Mouse (Mus musculus) heart, embryonic 14.5 days (tissue): Measurements from ENCODE around the gene Trpc4ap. TPM values are rescaled to one million over a fixed set of nuclear protein-coding genes. Genes with fewer than 3 reads are reported as not detected.

Experiments
- ATAC-seq: fragments of 200-750 bp; cut with Nextera tagmentation; 2 replicates; pipeline ENCODE4 v1.8.0; 2017; ENCODE audit warnings: low read depth, moderate TSS enrichment; ENCODE audit not compliant: insufficient number of reproducible peaks, insufficient read depth, low FRiP score
- H3K27ac ChIP-seq, 2 experiments: fragments of 200-500 bp in 1 of 2; fragments of 300-500 bp in 1 of 2; sonication (generic) in 1 of 2; replicated peaks in 1 of 2; 2 replicates each; pipeline ENCODE4 v1.5.1; 2012 to 2014; ENCODE audit warnings: low read depth in 2 of 2, low read length in 2 of 2, control low read depth in 1 of 2, mild to moderate bottlenecking in 1 of 2, mixed read lengths in 1 of 2; ENCODE audit not compliant: control insufficient read depth in 1 of 2, insufficient read depth in 1 of 2
- H3K27me3 ChIP-seq: fragments of 300-500 bp; sonication (generic); 2 replicates; pipeline ENCODE4 v1.6.1; 2014; ENCODE audit warnings: mild to moderate bottlenecking, low read length, control low read depth; ENCODE audit not compliant: control insufficient read depth, insufficient read depth
- H3K36me3 ChIP-seq: fragments of 300-500 bp; sonication (generic); 2 replicates; pipeline ENCODE4 v1.6.1; 2014; ENCODE audit warnings: mild to moderate bottlenecking, control low read depth, low read length, mixed read lengths; ENCODE audit not compliant: control insufficient read depth, insufficient read depth
- H3K4me1 ChIP-seq, 2 experiments: fragments of 200-500 bp in 1 of 2; fragments of 300-500 bp in 1 of 2; sonication (generic) in 1 of 2; 2 replicates each; pipeline ENCODE4 v1.6.1; 2012 to 2014; ENCODE audit warnings: low read length in 2 of 2, control low read depth in 1 of 2, mixed read lengths in 1 of 2; ENCODE audit not compliant: control insufficient read depth in 2 of 2, insufficient read depth in 2 of 2
- H3K4me2 ChIP-seq: fragments of 300-500 bp; sonication (generic); 2 replicates; pipeline ENCODE4 v1.6.1; 2014; ENCODE audit warnings: mild to moderate bottlenecking, low read length
- H3K4me3 ChIP-seq, 2 experiments: fragments of 200-500 bp in 1 of 2; fragments of 300-500 bp in 1 of 2; sonication (generic) in 1 of 2; 2 replicates each; pipeline ENCODE4 v1.5.1; 2012 to 2014; ENCODE audit warnings: low read length in 2 of 2, mild to moderate bottlenecking in 2 of 2, control low read depth in 1 of 2, low read depth in 1 of 2, moderate library complexity in 1 of 2; ENCODE audit not compliant: control insufficient read depth in 1 of 2, insufficient read depth in 1 of 2
- H3K9ac ChIP-seq: fragments of 300-500 bp; sonication (generic); 2 replicates; pipeline ENCODE4 v1.6.1; 2014; ENCODE audit warnings: mild to moderate bottlenecking, low read length
- H3K9me3 ChIP-seq: fragments of 300-500 bp; sonication (generic); 2 replicates; pipeline ENCODE4 v1.6.1; 2016; ENCODE audit warnings: low read length, control low read depth; ENCODE audit not compliant: control insufficient read depth
- WGBS: fragments of 180-500 bp; shearing (Covaris S2); extraction: QIAGEN DNeasy Blood & Tissue Kit; methylation state at CpG from one replicate; pipeline ENCODE4 v1.1.7; 2014; 5-methylcytosine and 5-hydroxymethylcytosine counted together
- polyA plus RNA-seq: library from polyadenylated mRNA; unstranded; fragments of >200 nt; fragmentation: Nextera tagmentation; extraction: Ambion mirVana; gene quantifications from 2 replicates; pipeline ENCODE4 v1.2.1, GENCODE M21; 2014

Trpc4ap gene
- polyA plus RNA-seq, 1 experiment from 2014 or later: 108 TPM

GRCm38 (mm10) chr2:155663910-155664460 lies 28.2 kb downstream of the Trpc4ap start:
- 80% methylated on average over 6 of the region's 6 CpGs for WGBS
- H3K9ac ChIP-seq: no peak overlapping the region

GRCm38 (mm10) chr2:155663097-155663496 lies 29.1 kb downstream of the Trpc4ap start:
- Histone ChIP-seq H3K27ac (no peak overlapping the region), H3K9ac (no peak overlapping the region), H3K9me3 (no peaks in the 10 kb centered on the region), H3K4me3 (no peak overlapping the region), H3K4me1 (no peaks in the 10 kb centered on the region), H3K27me3 (no peaks in the 10 kb centered on the region), H3K4me2 (no peak overlapping the region), H3K36me3 (peaks cover 88% of the 10 kb centered on the region)
- WGBS: 24% methylated on average over 5 of the region's 5 CpGs
- ATAC-seq: no peak

More at GRCm38 (mm10) chr2:155663910-155664460, 28.2 kb downstream of the Trpc4ap start:
- Histone ChIP-seq H3K4me1 (no peaks in the 10 kb centered on the region), H3K9me3 (no peaks in the 10 kb centered on the region), H3K4me2 (no peak overlapping the region), H3K4me3 (no peak overlapping the region), H3K27me3 (no peaks in the 10 kb centered on the region), H3K36me3 (peaks cover 87% of the 10 kb centered on the region), H3K27ac (no peak overlapping the region)
- no peak for ATAC-seq

GRCm38 (mm10) chr2:155662390-155662789 lies 29.8 kb downstream of the Trpc4ap start:
- Histone ChIP-seq H3K9me3 (no peaks in the 10 kb centered on the region), H3K36me3 (peaks cover 88% of the 10 kb centered on the region), H3K4me2 (no peak overlapping the region), H3K27ac (no peak overlapping the region), H3K4me3 (no peak overlapping the region), H3K4me1 (no peaks in the 10 kb centered on the region), H3K27me3 (no peaks in the 10 kb centered on the region), H3K9ac (no peak overlapping the region)
- WGBS: 91% methylated on average over 5 of the region's 5 CpGs
- no peak for ATAC-seq

- H3K27ac ChIP-seq: no peak overlapping the region
- no peaks in the 10 kb centered on the region for H3K27me3 ChIP-seq
- no peak overlapping the region for H3K4me3 ChIP-seq
- peaks cover 96% of the 10 kb centered on the region for H3K36me3 ChIP-seq
- H3K9me3 ChIP-seq: no peaks in the 10 kb centered on the region
- no peak overlapping the region for H3K4me2 ChIP-seq
- WGBS: 90% methylated on average over 6 of the region's 6 CpGs
- no peak for ATAC-seq
- no peak overlapping the region for H3K9ac ChIP-seq
- no peaks in the 10 kb centered on the region for H3K4me1 ChIP-seq
Observed at GRCm38 (mm10) chr2:155655759-155656372, 36.3 kb downstream of the Trpc4ap start.

- no peak for ATAC-seq
- Histone ChIP-seq H3K36me3 (peaks cover 99% of the 10 kb centered on the region), H3K4me3 (no peak overlapping the region)
Observed at GRCm38 (mm10) chr2:155652618-155653017, 39.6 kb downstream of the Trpc4ap start.

GRCm38 (mm10) chr2:155645746-155646145 lies 46.4 kb downstream of the Trpc4ap start:
- no peak overlapping the region for H3K27ac ChIP-seq
- no peak overlapping the region for H3K4me3 ChIP-seq
- H3K4me1 ChIP-seq: no peaks in the 10 kb centered on the region
- H3K9ac ChIP-seq: no peak overlapping the region
- ATAC-seq: no peak
- H3K36me3 ChIP-seq: peaks cover 97% of the 10 kb centered on the region
- no peak overlapping the region for H3K4me2 ChIP-seq
- 86% methylated on average over 7 of the region's 7 CpGs for WGBS
- H3K27me3 ChIP-seq: no peaks in the 10 kb centered on the region
- H3K9me3 ChIP-seq: no peaks in the 10 kb centered on the region

More at GRCm38 (mm10) chr2:155652618-155653017, 39.6 kb downstream of the Trpc4ap start:
- Histone ChIP-seq H3K27ac (no peak overlapping the region), H3K4me1 (no peaks in the 10 kb centered on the region), H3K4me2 (no peak overlapping the region), H3K9me3 (no peaks in the 10 kb centered on the region), H3K9ac (no peak overlapping the region), H3K27me3 (no peaks in the 10 kb centered on the region)
- 86% methylated on average over 5 of the region's 5 CpGs for WGBS

- Histone ChIP-seq H3K4me1 (no peaks in the 10 kb centered on the region), H3K9me3 (no peaks in the 10 kb centered on the region), H3K4me3 (no peak overlapping the region), H3K27ac (no peak overlapping the region), H3K9ac (no peak overlapping the region), H3K27me3 (no peaks in the 10 kb centered on the region), H3K4me2 (no peak overlapping the region), H3K36me3 (peaks cover 98% of the 10 kb centered on the region)
- no peak for ATAC-seq
- WGBS: 81% methylated on average over 18 of the region's 18 CpGs
Observed at GRCm38 (mm10) chr2:155641540-155642472, 50.4 kb downstream of the Trpc4ap start.
